Mouse (Mus musculus): ENCODE data around the gene Kcnj5. TPM values are rescaled to one million over a fixed set of nuclear protein-coding genes. Genes with fewer than 3 reads are reported as not detected.
A peak's percentile ranks its signal among the peaks of the same experiment; 100 is the strongest.

Kcnj5 gene
- polyA plus RNA-seq (2015; fragmentation: Nextera tagmentation; extraction: Ambion mirVana), result 0.19 and 0.23 TPM in 2 replicates

DNA sequence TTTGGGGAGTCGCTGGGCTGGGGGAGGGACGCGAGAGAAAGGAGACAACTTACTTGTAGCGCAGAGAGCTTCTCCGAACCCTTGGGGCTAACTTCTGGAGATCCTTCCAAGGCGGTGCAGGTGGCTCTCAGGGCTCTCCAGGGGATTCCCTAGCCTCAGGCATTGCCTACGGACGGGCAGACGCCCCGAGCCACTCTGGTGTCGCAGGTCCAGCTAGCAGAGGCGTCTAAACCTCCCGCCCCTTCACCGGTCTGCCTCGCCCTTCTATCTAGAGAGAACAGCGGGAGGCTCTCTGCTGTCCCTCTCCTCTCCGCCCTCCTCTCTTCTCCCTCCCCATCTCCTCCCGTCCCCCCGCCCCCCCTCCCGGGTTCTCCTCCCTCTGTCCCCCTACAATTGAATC is at the start of gene Kcnj5:
Gene Kcnj5 (minus strand): TSS at position 300 of the 400 bp plus-strand sequence.
- no peaks in the 10 kb centered on the region for H3K9me3 ChIP-seq
- peak within 1 kb of the TSS; percentile 51 for H3K9ac ChIP-seq
- peak within 1 kb of the TSS; percentile 63 for H3K4me2 ChIP-seq (replicated peaks)
- no peak for ATAC-seq (ENCODE audit: low FRiP score, low read depth)
- H3K27me3 ChIP-seq, result peaks cover 61% of the 10 kb centered on the region
- peaks cover 38% of the 10 kb centered on the region for H3K4me1 ChIP-seq
- no peaks in the 10 kb centered on the region for H3K36me3 ChIP-seq
- H3K27ac ChIP-seq, result no peak within 1 kb of the TSS
- peak within 1 kb of the TSS; percentile 38 for H3K4me3 ChIP-seq
- 2% methylated on average over 18 of the region's 20 CpGs for WGBS

GRCm38 (mm10) chr9:32392716-32393115 is 48.6 kb upstream of the Kcnj5 start:
- Histone ChIP-seq H3K27ac (no peak overlapping the region), H3K4me1 (no peaks in the 10 kb centered on the region), H3K36me3 (no peaks in the 10 kb centered on the region), H3K4me2 (replicated peaks) (no peak overlapping the region), H3K27me3 (no peaks in the 10 kb centered on the region), H3K4me3 (no peak overlapping the region), H3K9ac (no peak overlapping the region), H3K9me3 (no peaks in the 10 kb centered on the region)
- 81% methylated on average over 6 of the region's 6 CpGs for WGBS
- ATAC-seq (ENCODE audit: low FRiP score, low read depth), result no peak

DNA sequence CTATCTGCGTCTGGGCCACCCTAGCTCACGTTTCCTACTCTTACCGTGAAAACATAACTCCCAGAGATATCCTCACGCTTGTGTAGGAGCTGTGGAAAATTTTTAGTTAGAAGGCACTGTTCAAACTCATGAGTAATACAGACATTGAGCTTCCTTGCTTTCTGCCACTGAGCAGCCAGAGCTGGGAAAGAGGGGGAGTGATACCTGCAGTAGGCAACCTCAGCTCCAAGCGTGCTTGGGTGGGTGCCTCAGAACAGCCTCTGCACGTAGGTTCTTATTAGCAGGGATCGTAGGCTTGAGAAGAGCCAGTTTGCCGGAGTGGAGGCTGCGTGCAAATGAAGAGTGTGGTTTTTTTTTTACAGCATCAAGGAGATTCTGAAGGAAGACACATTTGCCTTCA is 47.6 kb upstream of the Kcnj5 start:
- WGBS, result 85% methylated on average over 9 of the region's 9 CpGs
- no peaks in the 10 kb centered on the region for H3K9me3 ChIP-seq
- no peaks in the 10 kb centered on the region for H3K36me3 ChIP-seq
- no peak overlapping the region for H3K4me3 ChIP-seq
- no peaks in the 10 kb centered on the region for H3K27me3 ChIP-seq
- no peak overlapping the region for H3K27ac ChIP-seq
- H3K9ac ChIP-seq, result no peak overlapping the region
- H3K4me1 ChIP-seq, result no peaks in the 10 kb centered on the region
- no peak overlapping the region for H3K4me2 ChIP-seq (replicated peaks)
- ATAC-seq (ENCODE audit: low FRiP score, low read depth), result no peak

DNA sequence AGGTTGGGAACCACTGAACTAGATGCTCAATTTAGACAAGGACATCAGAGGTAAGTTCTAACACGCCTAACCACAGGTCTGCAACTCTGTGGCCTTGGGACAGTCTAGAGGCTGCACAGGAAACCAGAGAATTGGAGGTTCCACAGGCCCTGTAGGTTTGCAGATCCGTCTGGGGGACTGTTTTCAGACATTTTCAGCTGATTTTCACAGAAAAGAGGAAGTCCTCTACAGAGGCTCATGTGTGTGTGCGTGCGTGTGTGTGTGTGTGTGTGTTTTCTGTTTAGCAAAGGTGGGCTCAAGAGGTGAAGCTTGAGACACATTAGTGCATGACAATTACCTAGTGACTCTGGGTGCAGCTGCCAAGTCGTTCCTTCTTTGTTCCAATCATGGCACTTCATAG is 46.9 kb upstream of the Kcnj5 start:
- H3K4me1 ChIP-seq, result peaks cover 6% of the 10 kb centered on the region
- H3K4me2 ChIP-seq (replicated peaks), result no peak overlapping the region
- no peak overlapping the region for H3K27ac ChIP-seq
- H3K9me3 ChIP-seq, result no peaks in the 10 kb centered on the region
- no peak for ATAC-seq (ENCODE audit: low FRiP score, low read depth)
- no peaks in the 10 kb centered on the region for H3K36me3 ChIP-seq
- no peak overlapping the region for H3K4me3 ChIP-seq
- WGBS, result 82% methylated on average over 5 of the region's 5 CpGs
- H3K9ac ChIP-seq, result no peak overlapping the region
- no peaks in the 10 kb centered on the region for H3K27me3 ChIP-seq

GRCm38 (mm10) chr9:32388120-32388519 is 44.0 kb upstream of the Kcnj5 start:
- 100% methylated on average over 1 of the region's 1 CpGs for WGBS
- H3K4me1 ChIP-seq, result peaks cover 13% of the 10 kb centered on the region
- no peak overlapping the region for H3K27ac ChIP-seq

GRCm38 (mm10) chr9:32384906-32385305 is 40.8 kb upstream of the Kcnj5 start:
- Histone ChIP-seq H3K4me1 (peaks cover 13% of the 10 kb centered on the region), H3K9me3 (no peaks in the 10 kb centered on the region), H3K9ac (no peak overlapping the region), H3K27ac (no peak overlapping the region), H3K36me3 (no peaks in the 10 kb centered on the region), H3K27me3 (no peaks in the 10 kb centered on the region), H3K4me3 (no peak overlapping the region), H3K4me2 (replicated peaks) (no peak overlapping the region)
- ATAC-seq (ENCODE audit: low FRiP score, low read depth), result no peak
- WGBS, result 84% methylated on average over 4 of the region's 4 CpGs

More at GRCm38 (mm10) chr9:32388120-32388519, 44.0 kb upstream of the Kcnj5 start:
- no peaks in the 10 kb centered on the region for H3K36me3 ChIP-seq
- no peaks in the 10 kb centered on the region for H3K9me3 ChIP-seq
- ATAC-seq (ENCODE audit: low FRiP score, low read depth), result no peak
- no peaks in the 10 kb centered on the region for H3K27me3 ChIP-seq
- H3K4me2 ChIP-seq (replicated peaks), result no peak overlapping the region
- no peak overlapping the region for H3K9ac ChIP-seq
- H3K4me3 ChIP-seq, result no peak overlapping the region

GRCm38 (mm10) chr9:32376863-32377590 is 32.9 kb upstream of the Kcnj5 start:
- H3K36me3 ChIP-seq, result no peaks in the 10 kb centered on the region
- no peak overlapping the region for H3K9ac ChIP-seq
- H3K9me3 ChIP-seq, result no peaks in the 10 kb centered on the region
- ATAC-seq (ENCODE audit: low FRiP score, low read depth), result no peak
- H3K27me3 ChIP-seq, result no peaks in the 10 kb centered on the region
- H3K27ac ChIP-seq, result no peak overlapping the region
- no peaks in the 10 kb centered on the region for H3K4me1 ChIP-seq
- H3K4me2 ChIP-seq (replicated peaks), result no peak overlapping the region
- H3K4me3 ChIP-seq, result no peak overlapping the region
- 74% methylated on average over 5 of the region's 5 CpGs for WGBS

- no peak overlapping the region for H3K27ac ChIP-seq
- WGBS, result 83% methylated on average over 7 of the region's 7 CpGs
- no peaks in the 10 kb centered on the region for H3K4me1 ChIP-seq
- H3K27me3 ChIP-seq, result no peaks in the 10 kb centered on the region
- no peak overlapping the region for H3K4me3 ChIP-seq
- H3K4me2 ChIP-seq (replicated peaks), result no peak overlapping the region
- no peak for ATAC-seq (ENCODE audit: low FRiP score, low read depth)
- H3K9me3 ChIP-seq, result no peaks in the 10 kb centered on the region
- no peak overlapping the region for H3K9ac ChIP-seq
- no peaks in the 10 kb centered on the region for H3K36me3 ChIP-seq
Observed at GRCm38 (mm10) chr9:32376031-32376430, 31.9 kb upstream of the Kcnj5 start.

DNA sequence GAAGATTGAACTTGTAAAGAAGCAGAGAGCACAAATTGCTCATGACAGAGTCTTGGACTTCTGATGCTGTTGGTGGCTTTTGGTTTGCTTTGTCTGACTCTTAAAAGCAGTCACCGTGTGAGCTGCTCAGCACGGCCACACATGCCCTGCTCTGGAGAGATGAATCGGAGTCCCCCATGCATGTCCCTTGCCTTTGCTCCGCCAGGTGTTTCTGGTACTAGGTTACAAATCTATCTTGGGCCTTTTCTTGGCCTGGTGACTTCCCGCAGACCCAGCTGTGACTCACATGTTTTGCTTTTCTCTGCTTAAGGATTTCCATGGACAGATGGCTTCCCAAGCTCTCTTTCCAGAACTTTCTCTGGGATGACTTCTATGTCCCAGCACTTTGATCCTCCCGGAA is 29.5 kb upstream of the Kcnj5 start:
- Histone ChIP-seq H3K9me3 (no peaks in the 10 kb centered on the region), H3K9ac (no peak overlapping the region), H3K4me1 (no peaks in the 10 kb centered on the region), H3K36me3 (no peaks in the 10 kb centered on the region), H3K27ac (no peak overlapping the region), H3K4me3 (no peak overlapping the region), H3K4me2 (replicated peaks) (no peak overlapping the region), H3K27me3 (no peaks in the 10 kb centered on the region)
- no peak for ATAC-seq (ENCODE audit: low FRiP score, low read depth)
- 87% methylated on average over 6 of the region's 6 CpGs for WGBS

DNA sequence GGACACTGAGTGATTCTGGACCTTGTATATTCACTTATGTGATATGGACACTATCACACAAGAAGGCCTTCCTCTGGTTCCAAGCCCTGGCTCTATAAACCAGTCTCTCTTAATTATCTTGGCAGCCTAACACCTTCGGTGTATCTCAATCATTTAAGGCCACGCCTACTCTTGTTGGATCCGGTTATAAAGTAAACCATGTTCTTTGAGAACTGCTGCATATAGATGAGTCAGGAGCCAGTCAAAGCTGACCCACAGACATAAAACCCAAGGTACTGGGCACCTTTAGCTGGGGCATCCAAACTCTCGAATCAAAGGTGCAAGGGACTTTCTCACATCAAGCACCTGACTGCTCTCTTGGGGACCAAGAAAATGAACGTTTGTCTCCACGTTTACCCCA is 28.1 kb upstream of the Kcnj5 start, which contains the start of gene Kcnj1:
Gene Kcnj1 (plus strand): TSS at position 292 of the 400 bp plus-strand sequence.
- no peaks in the 10 kb centered on the region for H3K36me3 ChIP-seq
- H3K4me2 ChIP-seq (replicated peaks), result no peak within 1 kb of the TSS
- no peak within 1 kb of the TSS for H3K4me3 ChIP-seq
- no peak within 1 kb of the TSS for H3K27ac ChIP-seq
- H3K4me1 ChIP-seq, result no peaks in the 10 kb centered on the region
- no peaks in the 10 kb centered on the region for H3K27me3 ChIP-seq
- no peak within 1 kb of the TSS for H3K9ac ChIP-seq
- no peaks in the 10 kb centered on the region for H3K9me3 ChIP-seq
- WGBS, result 81% methylated on average over 6 of the region's 6 CpGs
- no peak for ATAC-seq (ENCODE audit: low FRiP score, low read depth)

- H3K9me3 ChIP-seq, result peaks cover 3% of the 10 kb centered on the region; the same call in 1 of the 2 replicates
- no peaks in the 10 kb centered on the region for H3K4me1 ChIP-seq
- no peaks in the 10 kb centered on the region for H3K27me3 ChIP-seq
- H3K4me2 ChIP-seq (replicated peaks), result no peak overlapping the region
- H3K4me3 ChIP-seq, result no peak overlapping the region
- 64% methylated on average over 6 of the region's 6 CpGs for WGBS
- no peak for ATAC-seq (ENCODE audit: low FRiP score, low read depth)
- no peaks in the 10 kb centered on the region for H3K36me3 ChIP-seq
- H3K9ac ChIP-seq, result no peak overlapping the region
- no peak overlapping the region for H3K27ac ChIP-seq
Observed at GRCm38 (mm10) chr9:32369388-32369787, 25.2 kb upstream of the Kcnj5 start.

GRCm38 (mm10) chr9:32368812-32369211 is 24.7 kb upstream of the Kcnj5 start:
- H3K27ac ChIP-seq, result no peak overlapping the region
- WGBS, result 32% methylated on average over 2 of the region's 2 CpGs
- H3K4me2 ChIP-seq (replicated peaks), result no peak overlapping the region
- no peaks in the 10 kb centered on the region for H3K4me1 ChIP-seq
- H3K9ac ChIP-seq, result no peak overlapping the region
- H3K4me3 ChIP-seq, result no peak overlapping the region
- no peaks in the 10 kb centered on the region for H3K36me3 ChIP-seq
- no peaks in the 10 kb centered on the region for H3K27me3 ChIP-seq
- ATAC-seq (ENCODE audit: low FRiP score, low read depth), result no peak
- peaks cover 3% of the 10 kb centered on the region; the same call in 1 of the 2 replicates for H3K9me3 ChIP-seq

DNA sequence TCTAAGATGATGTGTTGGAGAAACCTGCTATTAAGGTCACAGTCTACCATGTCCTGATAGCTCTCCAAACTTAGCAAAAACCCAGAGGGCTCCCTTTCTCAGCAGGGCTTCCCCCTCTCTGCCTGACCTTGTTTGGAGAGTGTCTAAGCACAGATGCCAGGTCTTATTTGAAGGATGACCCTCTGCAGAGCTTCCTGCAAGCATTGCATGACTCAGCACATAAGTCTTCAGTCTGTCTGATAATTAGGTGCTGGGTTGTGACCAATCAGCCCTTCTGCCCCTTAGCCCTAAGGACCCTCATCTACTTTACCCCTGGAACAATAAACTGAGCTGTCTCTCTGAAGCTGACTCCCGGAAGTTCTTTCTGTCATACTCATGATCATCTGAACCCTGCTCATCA is 16.6 kb upstream of the Kcnj5 start:
- no peak overlapping the region for H3K4me3 ChIP-seq
- H3K4me2 ChIP-seq (replicated peaks), result no peak overlapping the region
- ATAC-seq (ENCODE audit: low FRiP score, low read depth), result no peak
- H3K4me1 ChIP-seq, result no peaks in the 10 kb centered on the region
- no peak overlapping the region for H3K9ac ChIP-seq
- no peak overlapping the region for H3K27ac ChIP-seq
- H3K36me3 ChIP-seq, result no peaks in the 10 kb centered on the region
- H3K27me3 ChIP-seq, result no peaks in the 10 kb centered on the region
- H3K9me3 ChIP-seq, result no peaks in the 10 kb centered on the region
- WGBS, result 79% methylated on average over 1 of the region's 1 CpGs

Measured in limb, embryonic 13.5 days (tissue).